13 mouse cellular contexts compared by ENCODE assay signal in genomic region chr3:78581100-78581499, GRCm38 (mm10).
DNase-seq lines count a peak whose midpoint lies in the region; ATAC-seq and TF ChIP-seq lines count a peak whose summit lies in the region.
"Had no signal": no experiment of that assay in that cellular context is flagged by ENCODE, and none has a peak within 500 bp of the region (broad histone marks: within the 10 kb centered on the region; RNA-seq: fewer than 3 reads in every experiment).

No protein-coding gene starts in this region.

- CTCF ChIA-PET in Patski (lab: Charles Lee): interaction anchor here (1.1 to 1.7 kb wide), 5 partner anchors 10 to 29 kb away, joined by 3 to 8 read pairs (median 4); no protein-coding TSS in a partner anchor

- H3K4me1 ChIP-seq in forebrain, embryonic 11.5 days (replicated peaks; ENCODE audit: control insufficient read depth, insufficient read depth, low read length): no peaks in the 10 kb centered on the region
- H3K4me1 ChIP-seq in forebrain, embryonic 10.5 days: peaks cover 14% of the 10 kb centered on the region
- H3K4me1 ChIP-seq in hindbrain, postnatal 0 days (ENCODE audit: insufficient read depth, low read length): no peaks in the 10 kb centered on the region

- no peak overlapping the region for H3K9ac ChIP-seq in forebrain, embryonic 11.5 days (ENCODE audit: low read length)
- H3K9ac ChIP-seq in hindbrain, postnatal 0 days (replicated peaks; ENCODE audit: low read length): no peak overlapping the region

- no peaks in the 10 kb centered on the region for H3K9me3 ChIP-seq in forebrain, embryonic 11.5 days (ENCODE audit: control insufficient read depth, low read length)
- no peaks in the 10 kb centered on the region for H3K9me3 ChIP-seq in forebrain, embryonic 10.5 days
- H3K9me3 ChIP-seq in hindbrain, postnatal 0 days (ENCODE audit: low read length): no peaks in the 10 kb centered on the region

- WGBS in forebrain, embryonic 11.5 days: 63% methylated on average over 3 of the region's 3 CpGs
- WGBS in forebrain, embryonic 10.5 days: 80% methylated on average over 3 of the region's 3 CpGs
- 37% methylated on average over 3 of the region's 3 CpGs for WGBS in hindbrain, postnatal 0 days

- no peaks in the 10 kb centered on the region for H3K27me3 ChIP-seq in forebrain, embryonic 11.5 days (ENCODE audit: control insufficient read depth, insufficient read depth, low read length)
- no peaks in the 10 kb centered on the region for H3K27me3 ChIP-seq in forebrain, embryonic 10.5 days (ENCODE audit: poor library complexity, severe bottlenecking)
- H3K27me3 ChIP-seq in Patski: peaks cover 9% of the 10 kb centered on the region
- H3K27me3 ChIP-seq in hindbrain, postnatal 0 days (ENCODE audit: insufficient read depth, low read length): no peaks in the 10 kb centered on the region

- no peak for DNase-seq in forebrain, embryonic 11.5 days (ENCODE audit: low spot score)
- DNase-seq in forebrain, embryonic 10.5 days (ENCODE audit: extremely low spot score, low spot score): no peak
- DNase-seq in kidney, postnatal 14 days: peak; percentile 8
- DNase-seq in kidney, postnatal 25 days: no peak
- DNase-seq in Patski (ENCODE audit: low read depth, low spot score): peak; percentile 41
- peak; percentile 25 for DNase-seq in hindbrain, postnatal 0 days (ENCODE audit: low spot score)
- DNase-seq in adrenal gland, postnatal 10 days: no peak
- no peak for DNase-seq in layer of hippocampus, adult 9-10 months (ENCODE audit: low spot score)
- DNase-seq: B cell, adult 2 months; cerebellum, adult 11-12 months; gastrocnemius, postnatal 14 days; heart, postnatal 10 days; spleen, adult 18-20 months had no signal

- H3K27ac ChIP-seq in forebrain, embryonic 11.5 days (ENCODE audit: low read depth, low read length): no peak overlapping the region
- no peak overlapping the region for H3K27ac ChIP-seq in forebrain, embryonic 10.5 days
- no peak overlapping the region for H3K27ac ChIP-seq in hindbrain, postnatal 0 days

- H3K36me3 ChIP-seq in forebrain, embryonic 11.5 days (ENCODE audit: control insufficient read depth, insufficient read depth, low read length): no peaks in the 10 kb centered on the region
- no peaks in the 10 kb centered on the region for H3K36me3 ChIP-seq in forebrain, embryonic 10.5 days (replicated peaks)
- no peaks in the 10 kb centered on the region for H3K36me3 ChIP-seq in hindbrain, postnatal 0 days (ENCODE audit: insufficient read depth, low read length)

- peak; percentile 31; the same call in 1 of the 2 replicates for ATAC-seq in forebrain, embryonic 11.5 days (replicated peaks; ENCODE audit: low FRiP score)
- peak; percentile 69 for ATAC-seq in Patski
- 0 out of 2 replicates have a peak, but pooled peaks have one; percentile 56 for ATAC-seq in hindbrain, postnatal 0 days

- TF ChIP-seq CTCF in Patski (IDR thresholded peaks at IDR 0.05): no peak
- TF ChIP-seq CTCF in hindbrain, postnatal 0 days (IDR thresholded peaks at IDR 0.05; ENCODE audit: low read depth): no peak

- in situ Hi-C loops in Patski (cut with MboI; ENCODE audit: low pct_unique_long_range_greater_than_20kb): no loop called here

- H3K4me3 ChIP-seq in forebrain, embryonic 11.5 days (ENCODE audit: low read depth, low read length): no peak overlapping the region
- H3K4me3 ChIP-seq in forebrain, embryonic 10.5 days: no peak overlapping the region
- H3K4me3 ChIP-seq in hindbrain, postnatal 0 days (ENCODE audit: low read length): no peak overlapping the region

- POLR2A ChIA-PET in Patski (lab: Charles Lee): no interaction called here

- H3K4me2 ChIP-seq in forebrain, embryonic 11.5 days (ENCODE audit: low read depth, low read length, severe bottlenecking): no peak overlapping the region
- no peak overlapping the region for H3K4me2 ChIP-seq in hindbrain, postnatal 0 days (ENCODE audit: low read depth, low read length)

Comparison
In these comparisons a context has a peak if more than half of its experiments do, and no peak if none do; other contexts are left out.
1. DNase-seq: peak in kidney, postnatal 14 days (single experiment), Patski (single experiment) and hindbrain, postnatal 0 days (single experiment); none in forebrain, embryonic 11.5 days (single experiment), forebrain, embryonic 10.5 days (single experiment), kidney, postnatal 25 days (0 of 2), adrenal gland, postnatal 10 days (single experiment) and layer of hippocampus, adult 9-10 months (single experiment).
2. Peak in every context shown above with its lines, with median percentiles within 50 percentile points of each other: ATAC-seq.